Mouse (Mus musculus): ENCODE measurements at regions not wholly inside any gene's neighbourhood (a gene's known extent, or its start where the extent isn't known, plus 50 kb on each side); places are given as distances from the start of the nearest gene placed in this dataset.

DNA sequence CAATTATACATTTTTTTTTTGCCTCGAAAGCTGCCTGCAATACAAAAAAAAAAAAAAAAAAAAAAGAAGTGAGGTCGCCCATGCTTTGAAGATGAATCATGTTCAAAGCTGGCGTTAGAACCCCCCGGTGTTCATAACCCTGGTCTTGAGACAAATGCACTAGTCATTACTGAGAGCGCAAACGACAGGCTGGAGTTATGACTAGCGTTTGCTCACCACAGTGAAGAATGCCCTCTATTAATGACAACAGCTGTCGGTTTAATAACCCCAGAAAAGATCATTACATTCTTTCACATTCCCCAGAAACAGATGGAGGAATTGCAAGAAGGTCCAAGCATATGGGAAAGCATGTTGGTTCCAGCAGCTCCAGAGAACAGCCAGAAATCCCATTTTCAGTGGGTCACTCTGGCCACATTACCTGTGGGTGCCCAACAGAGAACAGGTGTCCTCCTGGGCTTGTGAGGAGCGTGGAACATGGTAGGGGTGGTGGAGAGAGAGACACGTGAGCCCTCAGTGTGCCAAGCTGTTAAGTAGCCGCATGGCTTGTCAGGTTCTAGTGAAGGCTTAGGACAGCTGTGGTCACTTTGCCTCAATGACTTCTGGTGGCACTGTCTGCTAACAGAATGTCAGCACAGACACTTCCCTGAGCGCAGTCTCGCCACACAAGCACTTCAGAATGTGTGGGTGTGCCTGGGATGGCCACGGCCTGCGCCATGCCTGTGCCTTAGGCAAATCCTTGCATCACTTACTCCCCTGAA is 60.4 kb downstream of the Aipl1 start:
- no peak for ATAC-seq (ENCODE audit: low TSS enrichment)

DNA sequence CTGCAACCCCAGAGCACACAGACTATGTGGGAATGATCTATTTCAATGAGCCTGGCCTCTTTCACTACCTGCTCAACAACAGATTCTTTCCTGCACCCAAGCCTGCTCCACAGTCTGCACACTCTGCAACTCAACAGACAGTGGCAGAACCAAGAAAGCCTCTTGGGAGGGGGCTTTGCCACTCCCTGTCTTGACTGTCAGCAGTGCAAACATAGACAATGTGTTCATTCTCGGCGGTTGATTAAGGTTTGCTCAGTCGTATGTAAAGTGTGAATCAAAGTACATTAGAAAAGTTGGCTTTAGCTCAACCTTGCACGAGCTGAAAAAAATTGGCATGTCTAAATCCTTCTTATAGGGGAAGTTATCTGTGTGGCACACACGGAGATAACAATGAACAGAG is 66.0 kb downstream of the Aipl1 start:
- no peak for ATAC-seq (ENCODE audit: low TSS enrichment)

DNA sequence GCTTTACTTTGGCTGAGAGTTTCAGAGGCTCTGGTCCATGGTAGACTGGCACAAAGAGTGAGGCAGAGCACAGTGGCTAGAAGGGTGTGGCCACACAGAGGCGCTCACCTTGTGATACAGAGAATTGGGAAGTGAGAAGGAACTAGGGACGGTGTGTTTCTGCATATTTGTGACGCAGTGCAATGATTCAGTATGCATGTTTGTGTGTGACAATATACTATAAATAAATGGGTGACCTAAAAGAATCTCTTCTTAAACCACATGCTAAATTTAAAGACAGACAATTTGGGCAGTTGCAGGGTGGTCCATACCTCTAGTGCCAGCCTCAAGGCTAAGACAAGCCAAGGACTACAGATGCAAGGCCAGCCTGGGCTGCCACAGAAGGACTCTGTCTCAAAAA is 75.0 kb downstream of the Aipl1 start:
- ATAC-seq (ENCODE audit: low TSS enrichment), result no peak

DNA sequence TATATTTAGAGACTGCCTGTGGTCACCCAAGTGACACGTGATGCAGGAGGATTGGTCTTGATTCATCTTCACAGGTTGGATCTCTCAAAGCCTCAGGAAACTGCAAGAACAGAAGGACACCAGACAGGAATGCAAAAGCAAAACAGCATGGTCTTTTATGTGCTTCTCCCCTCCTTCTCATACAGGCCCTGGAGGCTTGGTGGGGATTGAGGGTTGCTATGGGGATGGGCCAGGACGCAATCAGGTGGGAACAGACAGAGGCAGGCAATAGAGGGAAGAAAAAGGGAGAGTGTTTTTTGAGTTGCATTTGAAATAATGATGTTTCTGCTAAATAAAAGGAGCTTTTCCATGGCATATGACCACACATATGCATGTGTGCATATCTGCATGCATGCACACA is 84.8 kb downstream of the Aipl1 start:
- no peak for ATAC-seq (ENCODE audit: low TSS enrichment)

DNA sequence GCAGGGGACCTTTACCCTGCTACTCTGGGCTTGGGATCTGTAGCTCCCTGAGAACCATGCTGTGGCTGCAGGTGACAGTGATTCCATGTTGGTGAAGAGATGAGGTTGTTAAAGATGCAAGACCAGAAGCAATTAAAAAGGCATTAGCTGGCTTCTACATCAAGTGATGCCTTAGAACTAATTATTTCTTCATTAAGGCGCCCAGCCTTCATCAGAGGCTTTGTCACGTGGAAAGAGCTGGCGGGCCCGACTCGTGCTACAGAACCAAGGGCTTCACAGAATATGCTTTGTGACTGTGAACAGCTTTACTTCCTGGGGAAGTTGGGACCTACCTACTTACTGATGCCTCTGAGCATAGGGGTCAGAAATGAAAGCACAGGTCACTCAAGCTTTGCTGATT is 90.1 kb downstream of the Aipl1 start:
- no peak for ATAC-seq (ENCODE audit: low TSS enrichment)

DNA sequence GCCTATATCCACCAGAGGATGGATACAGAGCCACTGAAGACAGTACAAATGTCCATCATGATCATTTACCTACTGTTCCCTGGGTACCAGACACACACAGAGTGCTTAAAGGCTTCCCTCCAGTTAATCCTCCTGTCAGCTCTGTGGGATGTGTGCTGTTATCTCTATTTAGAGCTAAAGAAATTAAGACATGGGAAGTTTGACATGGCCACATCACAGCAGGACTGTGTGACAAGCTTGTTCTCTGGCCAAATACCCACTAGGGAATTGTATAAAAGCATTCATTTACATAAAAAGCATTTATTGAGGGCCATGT is 92.3 kb downstream of the Aipl1 start:
- ATAC-seq (ENCODE audit: low TSS enrichment), result no peak

DNA sequence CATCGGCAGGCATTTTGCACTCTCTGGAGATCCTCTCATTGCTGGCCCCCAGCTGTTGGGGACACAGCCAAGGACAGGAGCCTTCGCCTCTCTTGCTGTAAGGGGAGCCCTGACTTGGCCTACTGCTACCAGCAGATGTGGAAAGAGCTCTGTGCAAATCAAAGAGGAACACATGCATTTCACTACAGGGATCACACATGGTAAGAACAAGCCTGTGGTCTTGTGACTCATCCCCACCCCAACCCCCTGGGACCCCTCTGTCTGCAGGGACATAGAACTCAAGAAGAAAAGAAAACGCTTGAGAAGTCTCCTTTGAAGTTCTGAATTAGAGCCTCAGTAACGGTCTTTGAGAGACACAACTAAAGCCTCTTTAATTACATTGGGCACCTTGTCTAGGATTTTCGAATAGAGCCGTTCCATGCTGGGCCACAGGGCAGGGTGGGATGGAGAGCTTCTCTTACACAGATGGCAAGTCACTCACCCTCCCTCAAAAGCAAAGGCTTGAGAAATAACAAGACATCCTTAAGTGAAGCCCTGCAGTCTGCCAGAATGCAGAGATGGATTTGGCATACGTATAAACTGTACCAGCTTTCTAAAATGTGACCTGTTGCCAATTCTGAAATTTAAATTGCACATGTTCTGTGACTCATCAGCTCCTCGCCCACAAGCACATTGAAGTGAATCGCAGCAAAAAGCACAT is 92.8 kb downstream of the Aipl1 start:
- peak; percentile 97 for ATAC-seq (ENCODE audit: low TSS enrichment)

DNA sequence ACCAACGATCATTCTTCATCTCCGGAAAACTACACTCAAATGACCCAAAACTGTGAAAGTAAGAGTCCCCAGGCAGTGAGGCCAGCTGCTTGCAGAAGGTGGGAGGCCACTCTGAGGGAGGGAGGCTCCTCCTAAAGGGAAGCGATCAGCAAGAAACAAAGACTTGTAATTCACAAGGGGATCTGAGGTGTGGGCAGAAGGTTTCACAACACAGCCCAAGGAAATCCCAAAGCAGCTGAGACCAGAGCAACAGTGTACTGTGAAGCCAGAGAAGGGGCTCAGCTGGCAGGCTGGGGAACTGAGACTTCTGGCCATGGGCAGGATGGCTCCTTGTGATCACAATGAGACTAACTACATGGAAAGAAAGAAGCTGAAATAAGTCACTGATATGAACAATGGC is 93.8 kb downstream of the Aipl1 start:
- no peak for ATAC-seq (ENCODE audit: low TSS enrichment)

DNA sequence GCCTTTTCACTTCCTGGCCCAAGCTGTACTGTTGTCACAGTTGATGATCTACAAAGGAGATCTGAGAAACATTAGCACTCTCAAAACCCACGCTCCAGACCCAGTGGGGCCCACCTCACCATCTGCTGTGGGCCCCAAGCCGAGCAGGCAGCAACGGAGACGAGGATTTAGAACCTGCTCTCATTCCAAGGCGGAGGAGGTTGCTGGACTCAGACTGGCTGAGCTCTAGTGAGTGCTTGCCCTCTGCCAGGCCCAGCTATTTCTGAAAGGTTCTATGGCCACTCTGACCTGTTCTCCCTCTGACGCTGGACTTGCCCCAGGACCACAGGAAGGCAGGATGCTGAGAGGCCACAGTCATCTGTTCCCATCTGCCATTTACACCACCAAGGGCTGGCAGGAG is 98.2 kb downstream of the Aipl1 start:
- peak; percentile 79; the same call in 1 of the 2 replicates for ATAC-seq (ENCODE audit: low TSS enrichment)

DNA sequence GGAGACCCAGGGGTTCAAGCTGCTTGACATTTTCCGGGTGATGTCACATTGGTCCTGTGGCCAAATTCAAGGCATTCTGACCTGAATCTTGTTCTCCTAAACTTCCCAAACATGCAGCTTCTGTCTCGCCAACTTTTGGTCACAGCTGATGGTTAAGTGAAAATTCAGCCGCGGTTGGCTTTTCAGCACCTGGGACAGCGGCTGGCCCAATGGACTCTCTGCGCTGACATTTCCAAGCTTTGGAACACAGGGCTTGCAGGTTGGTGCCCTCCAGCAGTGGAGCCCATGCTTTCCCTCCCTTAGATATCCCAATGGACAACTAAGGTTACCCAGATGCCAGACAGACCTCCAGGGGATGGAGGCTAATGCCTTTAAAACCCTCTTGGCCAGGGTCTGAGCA is 100.2 kb downstream of the Aipl1 start:
- no peak for ATAC-seq (ENCODE audit: low TSS enrichment)

DNA sequence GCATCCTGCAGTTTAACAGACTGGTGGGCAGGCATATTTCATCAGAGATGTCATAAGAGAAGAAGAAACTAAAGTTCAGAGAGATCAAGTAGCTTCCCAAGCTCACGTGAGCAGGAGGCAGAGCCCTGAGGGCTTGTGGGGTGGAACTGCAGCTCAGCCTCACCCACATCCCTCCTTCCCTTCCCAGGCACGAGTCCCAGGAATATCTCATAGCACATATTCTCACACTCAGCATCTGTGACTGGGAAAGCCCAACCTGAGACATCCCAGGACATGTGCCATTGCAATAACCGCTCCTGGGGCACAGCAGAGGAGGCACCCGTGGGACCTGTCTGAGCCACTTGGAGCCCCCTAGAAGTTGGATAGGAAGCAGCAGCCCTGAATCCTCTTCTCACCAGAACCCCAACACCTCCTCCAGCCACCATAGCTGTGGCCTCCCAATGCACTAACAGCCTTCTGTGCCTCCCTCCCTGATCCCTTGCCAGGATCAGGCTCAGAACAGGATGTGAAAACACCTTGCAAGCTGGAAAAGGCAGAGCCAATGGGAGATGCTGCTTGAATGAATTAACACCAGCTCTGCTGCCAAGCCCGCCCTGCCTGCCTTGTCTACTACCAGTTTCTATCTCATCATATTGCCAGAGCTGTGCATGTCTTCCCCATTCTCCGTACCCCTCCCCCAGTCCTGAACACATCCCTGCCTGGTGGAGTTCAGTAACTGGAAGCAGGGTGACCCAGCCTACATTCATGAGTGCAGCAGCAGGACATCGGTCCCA is 107.4 kb downstream of the Aipl1 start:
- ATAC-seq (ENCODE audit: low TSS enrichment), result peak; percentile 90

DNA sequence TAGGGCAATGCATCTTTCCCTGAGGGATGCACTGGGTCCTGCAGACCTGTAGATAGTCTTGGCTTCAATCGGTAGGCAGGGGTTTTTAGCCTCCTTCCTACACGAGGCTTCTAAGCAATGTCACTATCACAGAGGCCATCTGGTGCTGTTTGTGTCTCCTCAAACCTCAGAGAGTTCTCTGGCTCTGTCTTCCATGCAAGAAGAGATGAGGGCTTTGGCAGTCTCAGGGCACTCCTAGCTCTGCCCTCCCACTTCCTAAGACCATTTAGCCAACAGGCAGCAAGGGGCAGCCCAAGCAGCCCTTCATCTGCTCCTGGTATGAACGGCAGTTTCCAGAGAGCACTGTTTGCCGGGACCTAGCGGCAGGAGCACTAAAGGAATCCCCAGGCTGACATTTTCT is 122.6 kb downstream of the Aipl1 start:
- ATAC-seq (ENCODE audit: low TSS enrichment), result no peak

DNA sequence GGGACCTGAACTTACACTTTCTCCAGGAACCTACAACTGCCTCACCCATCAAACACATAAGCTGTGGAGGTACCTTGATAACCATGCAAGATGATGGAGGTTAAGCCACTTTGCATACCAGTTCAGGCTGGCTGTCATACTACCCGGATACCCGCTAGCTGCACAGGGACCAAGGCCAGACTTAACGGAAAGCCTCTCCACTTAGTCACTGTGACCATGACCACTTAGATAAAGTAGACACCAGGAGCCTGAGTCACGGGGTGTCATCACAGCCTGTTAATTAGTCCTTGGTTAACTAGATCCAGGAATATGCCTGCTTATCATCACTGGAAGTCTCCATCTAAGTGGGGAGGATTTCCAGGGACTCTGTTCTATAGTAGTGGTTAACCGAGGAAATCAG is 124.7 kb downstream of the Aipl1 start:
- ATAC-seq (ENCODE audit: low TSS enrichment), result no peak

DNA sequence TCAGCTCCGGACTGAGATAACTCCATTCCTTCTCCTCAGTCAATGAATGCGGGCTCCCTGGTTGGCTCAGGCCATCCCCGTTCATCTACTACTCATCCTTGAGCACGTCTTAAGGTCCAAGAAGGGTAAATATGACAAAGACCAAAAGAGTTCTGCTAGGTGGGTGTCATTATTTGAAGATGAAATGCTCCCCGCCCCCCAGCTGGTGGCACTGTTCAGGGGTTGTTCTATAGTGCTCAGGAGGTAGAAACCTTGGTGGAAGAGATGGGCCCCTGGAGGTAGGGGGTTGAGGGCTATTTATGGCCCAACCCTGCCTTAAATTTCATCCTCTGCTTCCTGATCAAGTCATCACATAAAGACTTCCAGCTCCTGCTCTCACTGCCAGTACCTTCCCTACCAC is 126.0 kb downstream of the Aipl1 start:
- ATAC-seq (ENCODE audit: low TSS enrichment), result no peak

DNA sequence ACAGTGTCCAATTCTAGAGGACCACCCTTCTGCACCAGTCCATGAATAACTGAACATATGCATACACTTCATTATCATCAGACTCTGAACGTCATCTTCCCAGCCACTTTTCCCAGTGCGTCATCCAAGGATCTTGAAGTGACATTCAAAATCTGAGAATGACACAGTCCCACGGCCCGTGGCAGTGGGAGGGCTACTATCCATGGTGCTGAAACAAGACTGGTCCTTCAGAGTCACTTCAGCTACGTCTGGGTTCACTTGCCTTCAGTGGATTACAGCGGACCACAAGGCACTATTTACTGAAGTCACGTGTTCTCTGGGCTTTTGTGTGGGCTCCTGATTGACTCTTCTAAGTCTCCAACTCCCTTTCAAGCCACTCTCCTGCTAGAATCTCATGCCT is 128.7 kb downstream of the Aipl1 start:
- ATAC-seq (ENCODE audit: low TSS enrichment), result no peak

DNA sequence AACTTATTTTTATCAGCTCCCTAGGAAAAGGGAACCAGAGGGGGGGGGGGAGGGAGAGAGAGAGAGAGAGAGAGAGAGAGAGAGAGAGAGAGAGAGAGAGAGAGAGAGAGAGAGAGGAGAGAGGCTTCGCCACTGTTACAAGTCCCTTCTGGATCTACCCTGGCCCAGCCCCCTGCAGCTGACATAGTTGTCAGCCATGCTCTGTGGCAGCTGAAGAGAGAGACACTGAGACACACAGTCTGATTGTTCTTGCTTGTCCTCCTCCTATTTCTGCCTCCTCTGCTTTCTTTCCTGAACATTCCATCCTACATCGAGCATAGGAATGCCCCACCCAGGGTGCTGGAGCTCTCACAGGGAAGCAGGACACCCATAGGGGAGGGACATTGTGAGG is 134.3 kb downstream of the Aipl1 start:
- no peak for ATAC-seq (ENCODE audit: low TSS enrichment)

DNA sequence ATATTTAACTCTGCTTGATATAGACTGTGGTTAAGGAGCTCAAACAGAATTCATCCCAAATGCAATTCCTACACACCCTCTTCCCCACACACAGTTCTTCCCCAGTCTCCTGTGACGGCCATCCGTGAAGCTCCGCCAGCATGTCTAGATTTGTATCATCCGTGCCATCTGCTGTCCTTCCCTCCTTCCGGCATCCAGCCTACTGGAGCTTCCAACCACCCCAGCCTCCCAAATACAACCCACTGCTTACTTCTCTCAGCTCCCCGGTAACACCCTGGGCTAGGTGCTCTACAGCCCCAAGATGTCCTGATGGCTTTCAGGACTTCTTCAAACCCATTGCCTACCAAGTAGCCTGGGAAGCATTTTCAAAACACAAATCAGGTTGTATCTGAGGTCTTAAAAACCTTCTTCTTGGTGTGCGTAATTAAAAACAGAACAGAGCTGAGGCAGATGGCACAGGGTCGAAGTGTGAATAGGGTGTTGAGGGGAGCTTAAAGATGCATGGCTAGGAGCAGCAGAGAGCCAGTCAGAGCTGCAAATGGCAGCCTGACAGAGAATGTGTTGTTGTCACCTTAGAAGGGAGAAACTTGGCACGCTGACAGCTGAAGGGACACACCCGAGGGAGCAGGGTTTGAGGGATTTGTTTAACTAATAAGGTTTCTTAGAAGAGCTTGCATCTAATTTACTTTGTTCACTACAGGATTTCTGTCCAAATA is 134.8 kb downstream of the Aipl1 start:
- peak; percentile 98 for ATAC-seq (ENCODE audit: low TSS enrichment)

DNA sequence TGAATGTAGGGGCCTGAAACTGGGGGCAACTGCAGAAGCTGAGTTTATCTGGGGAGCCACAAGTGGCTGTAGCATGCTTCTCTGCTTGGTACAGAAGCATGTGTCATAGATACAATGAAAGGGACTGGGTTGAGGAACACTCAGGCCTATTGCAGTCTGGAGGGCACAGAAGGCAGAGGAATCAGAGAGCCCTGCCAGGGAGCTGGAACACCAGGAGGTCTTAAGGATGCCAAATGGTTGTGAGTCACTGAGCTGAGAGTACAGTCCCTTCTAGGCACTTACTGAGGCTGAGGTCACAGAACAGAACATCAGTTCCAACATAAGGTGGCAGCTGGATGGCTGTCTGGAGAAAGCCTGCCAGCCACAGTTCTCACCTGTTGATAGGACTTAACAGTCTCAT is 136.5 kb downstream of the Aipl1 start:
- ATAC-seq (ENCODE audit: low TSS enrichment), result no peak

DNA sequence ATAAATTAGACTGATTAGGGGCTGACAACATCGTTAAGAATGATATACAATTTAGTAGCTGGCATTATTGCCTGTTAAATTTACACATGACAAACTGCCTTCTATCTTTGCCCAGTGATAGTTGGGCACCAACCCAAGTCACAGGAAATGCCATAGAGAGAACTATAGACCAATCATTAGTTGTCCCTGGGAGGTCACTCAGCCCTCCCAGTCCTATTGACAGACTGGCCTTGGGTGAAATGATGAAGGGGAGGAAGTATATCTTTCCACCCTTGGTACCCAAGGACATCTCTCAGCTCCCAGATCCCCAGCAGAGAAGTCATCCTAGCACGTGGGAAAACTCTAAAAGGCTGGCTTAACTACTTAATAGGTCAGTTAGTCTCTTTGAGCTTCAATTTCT is 139.8 kb downstream of the Aipl1 start:
- ATAC-seq (ENCODE audit: low TSS enrichment), result no peak

DNA sequence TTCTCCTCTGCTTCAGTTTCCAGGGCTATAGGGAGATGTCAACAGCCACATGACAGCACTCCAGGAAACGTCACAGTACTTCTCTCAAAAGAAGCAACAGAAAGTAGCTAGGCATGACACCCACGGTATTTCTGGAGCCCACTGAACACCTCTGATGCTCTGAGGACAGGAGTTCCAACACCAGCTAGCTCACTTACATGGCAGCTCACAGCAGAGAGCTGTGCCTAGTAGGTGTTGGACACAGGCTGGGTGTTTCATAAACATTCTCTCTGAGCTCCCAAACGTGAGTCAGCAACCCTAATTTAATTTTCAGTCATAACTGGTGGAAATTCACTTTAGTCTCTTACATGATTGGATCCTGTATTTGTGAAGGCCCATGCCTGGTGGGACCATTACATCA is 140.2 kb downstream of the Aipl1 start:
- peak; percentile 52; the same call in 1 of the 2 replicates for ATAC-seq (ENCODE audit: low TSS enrichment)

DNA sequence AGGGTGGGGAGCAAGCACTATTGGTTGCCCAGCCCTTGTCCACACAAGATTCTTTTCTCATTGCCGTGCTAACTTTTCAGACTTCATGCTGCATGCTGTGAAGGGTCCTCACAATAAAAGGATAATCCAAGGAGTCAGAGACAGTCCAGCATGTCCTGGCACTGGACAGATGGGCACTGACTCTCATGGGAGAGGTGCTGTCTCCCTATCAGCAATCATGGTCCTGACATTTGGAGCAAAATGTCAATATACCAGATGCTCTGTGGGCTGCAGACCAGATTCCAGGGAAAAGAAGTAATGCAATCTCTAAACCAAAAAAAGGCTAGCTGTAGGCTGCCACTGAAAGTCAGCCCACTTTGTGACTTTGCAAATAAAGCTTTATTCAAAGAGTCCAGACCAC is 141.5 kb downstream of the Wscd1 start:
- no peak for ATAC-seq (ENCODE audit: low TSS enrichment)

DNA sequence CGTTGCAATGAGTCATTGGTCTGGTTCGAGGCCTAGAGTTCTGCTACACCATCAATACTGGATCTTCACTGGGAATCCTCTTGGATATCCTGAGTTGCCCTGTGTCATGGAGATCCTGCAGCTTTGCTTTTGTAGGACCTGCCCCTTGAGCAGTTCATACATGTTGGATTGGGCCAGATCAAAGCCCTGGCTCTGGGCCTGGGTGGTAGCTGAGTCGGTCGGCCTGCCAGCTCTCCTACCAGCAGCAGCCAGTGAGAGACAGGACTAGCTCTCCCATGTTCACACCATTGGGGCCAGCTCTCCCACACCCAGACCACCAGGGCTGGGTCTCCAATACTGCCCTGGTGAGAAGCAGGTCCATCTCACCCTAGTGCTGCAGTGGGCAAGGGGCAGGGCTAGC is 139.4 kb downstream of the Wscd1 start:
- no peak for ATAC-seq (ENCODE audit: low TSS enrichment)
